Mouse (Mus musculus) thymus, adult 2 months (tissue): ENCODE data around the gene Nt5dc2.

Experiments
- CTCF ChIP-seq: fragments of 200-500 bp; IDR thresholded peaks from 2 replicates; pipeline ENCODE4 v1.5.1; 2012; ENCODE audit warnings: mild to moderate bottlenecking, control low read depth, low read length, moderate library complexity, borderline replicate concordance; ENCODE audit not compliant: control insufficient read depth, poor library complexity, insufficient read depth; ENCODE audit errors: extremely low read depth
- POLR2A ChIP-seq: fragments of 200-500 bp; IDR thresholded peaks from 2 replicates; pipeline ENCODE4 v1.6.1; 2012; ENCODE audit warnings: mild to moderate bottlenecking, low read length, control low read depth, moderate library complexity; ENCODE audit not compliant: control insufficient read depth, poor library complexity, insufficient read depth; ENCODE audit errors: extremely low read depth

DNA sequence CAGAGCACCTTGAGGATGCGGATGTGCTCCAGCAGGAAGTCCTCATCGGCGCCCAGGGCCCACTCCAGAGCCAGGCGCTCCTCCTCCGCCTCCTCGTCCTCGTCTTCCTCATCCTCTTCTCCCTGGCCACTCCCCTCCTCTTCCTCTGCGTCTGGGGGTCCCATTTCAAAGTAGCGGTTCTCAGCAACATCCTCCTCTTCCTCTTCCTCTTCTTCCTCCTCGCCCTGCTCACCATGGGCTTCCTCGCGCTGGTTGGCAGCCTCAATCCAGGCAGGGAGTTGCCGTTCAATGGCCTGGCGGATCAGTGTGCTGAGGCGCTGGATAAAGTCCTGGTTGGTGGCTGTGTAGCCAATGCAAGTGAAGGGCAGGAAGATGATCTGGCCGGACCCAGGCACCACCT, 46.4 kb downstream of the Nt5dc2 start:
- no peak for TF ChIP-seq CTCF
- TF ChIP-seq POLR2A: no peak
